ENCODE assay signal across 8 mouse cellular contexts in genomic region chr11:59208153-59208831, GRCm38 (mm10). TPM values are rescaled to one million over a fixed set of nuclear protein-coding genes. Genes with fewer than 3 reads are reported as not detected.
DNase-seq lines count a peak whose midpoint lies in the region; ATAC-seq and TF ChIP-seq lines count a peak whose summit lies in the region.

2310033P09Rik (plus strand) TSS chr11:59208321.

- H3K4me3 ChIP-seq in lung, embryonic 14.5 days (ENCODE audit: low read depth, low read length) = peak within 1 kb of the TSS; percentile 91

- peak within 1 kb of the TSS; percentile 92 for H3K9ac ChIP-seq in lung, embryonic 14.5 days

- DNase-seq in MEL-GATA-1-ER (ENCODE audit: extremely low read depth, low read depth) = peak; percentile 87
- DNase-seq in cerebellum, adult 8-10 months = peak; percentile 94
- peak; percentile 94 for DNase-seq in forelimb bud, embryonic 11.5 days (ENCODE audit: low read depth, low spot score)
- DNase-seq in heart, postnatal 4 days = peak; percentile 94
- DNase-seq in layer of hippocampus, adult 8-10 months (ENCODE audit: low spot score in 2 of 2) = peak; percentile 93 to 94
- DNase-seq in lung, embryonic 14.5 days = peak; percentile 98
- DNase-seq in testis, postnatal 14 days (ENCODE audit: low spot score) = peak; percentile 92

- no peak for TF ChIP-seq CTCF in lung, embryonic 14.5 days (IDR thresholded peaks at IDR 0.05; ENCODE audit: low read depth)

- under 1% methylated on average over 67 of the region's 67 CpGs for WGBS in lung, embryonic 14.5 days

- no peaks in the 10 kb centered on the region for H3K9me3 ChIP-seq in lung, embryonic 14.5 days (ENCODE audit: low read depth, low read length)

- H3K36me3 ChIP-seq in lung, embryonic 14.5 days (ENCODE audit: insufficient read depth) = peaks cover 64% of the 10 kb centered on the region

- H3K4me1 ChIP-seq in lung, embryonic 14.5 days (ENCODE audit: insufficient read depth) = no peaks in the 10 kb centered on the region

- peak within 1 kb of the TSS; percentile 97 for H3K27ac ChIP-seq in lung, embryonic 14.5 days (ENCODE audit: low read depth)

- H3K4me2 ChIP-seq in lung, embryonic 14.5 days = peak within 1 kb of the TSS; percentile 85

- ATAC-seq in lung, embryonic 14.5 days (ENCODE audit: insufficient read depth) = peak; percentile 84
- ATAC-seq in neutrophil, adult 5-6 weeks (ENCODE audit: extremely low read depth, insufficient number of reproducible peaks, low FRiP score, poor library complexity, severe bottlenecking) = peak; percentile 57

- H3K27me3 ChIP-seq in lung, embryonic 14.5 days (ENCODE audit: insufficient read depth, low read length) = no peaks in the 10 kb centered on the region

RNA-seq across cellular contexts. Expression of gene 2310033P09Rik, which starts in this region (rescaled TPM):
- total RNA-seq in heart, postnatal 4 days (2021) = 10 to 100 TPM; 10.6 to 12.4 TPM
- total RNA-seq in layer of hippocampus, adult 8-10 months (2022) = 10 to 100 TPM; 18.9 to 24.8 (median 22.0) TPM
- 32.5 and 32.9 TPM in 2 replicates for polyA plus RNA-seq in lung, embryonic 14.5 days (2014; fragmentation: Nextera tagmentation; extraction: Ambion mirVana)
- total RNA-seq in neutrophil, adult 5-6 weeks (2017) = 12.0 and 14.5 TPM in 2 replicates

Comparison
In these comparisons a context has a peak if more than half of its experiments do, and no peak if none do; other contexts are left out.
1. Peak in every context shown above with its lines: DNase-seq, ATAC-seq, H3K4me3 ChIP-seq and H3K27ac ChIP-seq.